Mouse (Mus musculus) lung, postnatal 4 days (tissue): ENCODE data around the gene Krt88.

Experiments
- DNase-seq, 2 experiments: peaks; one replicate each; pipeline ENCODE4 v3.0.0; 2021

The Krt88 gene

DNA sequence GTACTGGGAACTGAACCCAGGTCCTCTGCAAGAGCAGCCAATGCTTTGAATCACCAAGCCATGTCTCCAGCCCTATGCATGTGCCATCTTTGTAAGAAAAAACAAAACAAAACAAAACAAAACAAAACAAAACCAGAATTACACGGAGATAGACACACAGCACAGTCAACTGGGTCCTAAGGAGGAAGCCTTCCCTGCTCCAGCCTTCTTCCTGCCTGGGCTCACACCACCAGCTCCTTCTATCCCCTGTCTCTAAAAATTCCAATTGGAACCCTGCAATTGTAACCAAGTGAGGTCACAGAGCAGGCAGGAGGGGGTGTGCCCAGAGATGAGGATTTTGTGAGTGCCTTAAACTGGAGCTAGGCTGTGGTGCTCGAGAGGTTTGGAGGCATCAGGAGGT is at the start of gene Krt88:
Gene Krt88 (plus strand): TSS at position 301 of the 400 bp plus-strand sequence.
- DNase-seq = no peak

DNA sequence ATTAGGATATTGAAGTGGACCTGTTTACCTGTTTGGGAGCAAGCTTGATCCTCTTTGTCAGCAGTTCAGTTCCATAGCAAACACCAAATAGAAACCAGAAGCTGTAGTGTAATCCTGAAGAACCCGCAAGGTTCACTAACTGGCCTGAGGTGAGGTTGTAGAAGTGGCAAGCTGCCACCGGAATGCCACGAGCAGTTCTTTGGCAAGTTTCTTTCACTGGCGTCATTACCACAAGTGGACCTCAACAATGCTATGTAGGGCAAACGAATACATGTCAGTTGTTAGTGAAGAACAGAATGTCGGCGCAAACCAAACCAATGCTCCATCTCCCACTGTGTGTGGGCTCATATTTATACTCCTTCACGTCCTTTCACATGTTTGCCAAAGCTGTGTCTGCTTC is 49.3 kb upstream of the Krt88 start:
- DNase-seq = peak; percentile 55 to 70

DNA sequence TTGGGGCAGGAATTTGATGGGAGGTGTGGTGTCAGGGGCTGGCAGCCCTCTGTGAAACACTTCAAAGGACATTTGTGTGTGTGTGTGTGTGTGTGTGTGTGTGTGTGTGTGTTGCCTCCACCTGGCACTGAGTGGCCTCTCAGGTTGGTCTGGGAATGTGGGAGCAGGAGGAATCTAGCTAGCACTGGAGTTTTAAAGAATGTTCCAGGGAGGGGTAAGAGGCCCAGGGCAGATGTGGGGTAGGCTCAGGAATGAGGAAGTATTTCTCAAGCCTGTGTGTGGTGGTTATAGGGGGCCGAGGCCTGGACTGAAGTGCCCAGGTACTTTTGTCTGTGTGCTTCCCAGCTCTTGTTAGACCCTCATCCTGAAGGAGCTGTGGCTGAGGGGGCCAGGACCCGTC is 36.8 kb upstream of the Krt88 start, which contains the start of gene Krt7:
Gene Krt7 (plus strand): TSS at position 269 of the 400 bp plus-strand sequence.
- peak; percentile 73 to 85 for DNase-seq

DNA sequence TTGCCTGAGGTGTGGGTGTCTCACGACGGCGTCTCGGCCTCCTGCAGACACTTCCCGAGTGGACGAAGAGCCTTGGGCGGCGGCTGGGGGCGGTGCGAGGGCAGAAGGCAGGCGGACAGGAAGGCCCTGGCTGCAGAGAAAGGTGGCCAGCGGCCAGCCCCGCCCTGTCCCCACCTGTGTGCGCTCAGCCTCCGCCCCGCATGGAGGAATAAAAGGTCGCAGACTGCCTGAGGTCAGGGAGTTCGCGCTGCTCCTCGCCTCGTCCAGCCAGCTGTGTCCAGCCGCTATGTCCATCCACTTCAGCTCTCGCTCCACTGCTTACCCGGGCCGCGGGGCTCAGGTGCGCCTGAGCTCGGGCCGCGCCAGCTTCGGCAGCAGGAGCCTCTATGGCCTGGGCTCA is 35.4 kb upstream of the Krt88 start:
- DNase-seq = peak; percentile 77 to 91

DNA sequence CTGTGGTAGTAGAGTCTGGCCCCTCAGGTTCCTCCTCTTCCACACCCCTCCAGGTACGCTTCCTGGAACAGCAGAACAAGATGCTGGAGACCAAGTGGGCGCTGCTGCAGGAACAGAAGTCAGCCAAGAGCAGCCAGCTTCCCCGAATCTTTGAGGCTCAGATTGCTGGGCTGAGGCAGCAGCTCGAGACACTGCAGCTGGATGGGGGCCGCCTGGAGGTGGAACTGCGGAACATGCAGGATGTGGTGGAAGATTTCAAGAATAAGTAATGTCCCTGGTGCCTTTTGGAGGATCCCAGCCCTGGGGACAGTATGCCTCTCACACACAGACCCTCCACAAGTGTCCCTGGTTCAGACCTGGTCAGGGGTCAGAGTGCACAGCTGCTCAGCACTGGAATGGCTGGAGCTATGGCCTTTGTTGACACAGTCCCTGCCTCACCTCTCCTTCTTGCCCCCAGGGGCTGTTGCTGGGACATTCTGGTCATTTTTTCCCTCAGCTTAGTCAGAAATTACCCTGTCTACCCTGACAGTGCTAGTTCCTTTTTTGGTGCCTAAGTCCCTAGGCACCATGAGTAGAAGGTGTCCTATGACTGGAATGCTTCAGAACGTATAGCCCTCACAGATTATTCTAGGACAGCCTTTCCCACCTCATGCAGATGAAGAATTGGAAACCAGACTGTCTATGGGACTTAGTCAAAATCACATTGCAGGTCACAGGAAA is 33.5 kb upstream of the Krt88 start:
- peak in 1 of 2 experiments; percentile 29 for DNase-seq

DNA sequence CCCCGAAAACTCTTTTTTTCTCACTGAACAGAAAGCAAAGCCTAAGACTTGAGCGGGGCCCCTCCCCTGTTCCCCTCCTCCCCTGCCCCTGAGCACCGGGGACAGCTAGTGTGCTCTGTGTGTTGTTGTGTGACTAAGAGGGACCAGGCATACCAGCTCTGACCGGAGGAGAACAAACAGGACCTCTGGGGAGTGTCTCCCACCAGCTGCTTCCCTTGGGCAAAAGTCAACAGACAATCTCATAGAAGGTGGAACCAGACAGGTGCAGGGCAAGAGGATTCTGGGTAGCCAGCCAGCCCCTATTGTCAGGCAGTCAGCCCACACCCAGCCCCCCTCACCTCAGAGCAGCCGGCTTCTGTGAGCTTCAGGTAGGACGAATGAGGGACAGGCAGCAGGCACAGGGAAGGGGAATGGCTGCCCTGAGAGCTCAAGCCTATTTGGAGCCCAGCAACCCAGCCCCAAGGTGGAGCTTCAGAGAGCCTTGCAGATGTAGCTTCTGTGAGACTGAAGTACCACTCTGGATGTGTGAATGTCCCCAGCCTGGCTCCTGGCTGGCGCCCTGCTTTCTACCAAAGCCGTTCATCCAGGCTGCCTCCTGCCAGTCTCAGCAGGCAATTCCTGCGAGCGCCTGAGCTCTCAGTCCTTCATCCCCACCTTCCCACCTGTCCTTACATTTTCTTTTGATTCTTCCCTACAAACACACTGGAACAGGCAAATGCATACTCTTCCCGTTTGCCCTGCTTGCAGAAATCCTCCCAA is 32.6 kb upstream of the Krt88 start:
- DNase-seq = no peak

DNA sequence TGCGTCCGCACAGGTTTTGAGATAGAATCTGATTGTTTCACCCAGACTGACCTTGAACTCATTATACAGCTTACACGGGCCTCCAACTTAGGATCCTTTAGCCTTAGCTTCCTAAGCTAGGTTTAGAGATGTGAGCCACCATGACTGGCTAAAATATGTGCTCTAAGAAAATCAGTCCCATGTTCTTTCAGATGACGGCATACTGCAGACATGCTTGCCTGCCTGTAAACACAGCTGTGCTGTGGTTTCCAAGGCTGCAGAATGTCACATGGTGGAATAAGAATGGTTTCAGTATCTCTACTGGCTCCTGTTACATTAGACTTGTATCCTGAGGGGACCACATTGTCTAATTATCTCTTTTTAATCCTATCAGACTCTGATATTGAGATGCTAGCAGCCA is 28.6 kb upstream of the Krt88 start:
- no peak for DNase-seq

DNA sequence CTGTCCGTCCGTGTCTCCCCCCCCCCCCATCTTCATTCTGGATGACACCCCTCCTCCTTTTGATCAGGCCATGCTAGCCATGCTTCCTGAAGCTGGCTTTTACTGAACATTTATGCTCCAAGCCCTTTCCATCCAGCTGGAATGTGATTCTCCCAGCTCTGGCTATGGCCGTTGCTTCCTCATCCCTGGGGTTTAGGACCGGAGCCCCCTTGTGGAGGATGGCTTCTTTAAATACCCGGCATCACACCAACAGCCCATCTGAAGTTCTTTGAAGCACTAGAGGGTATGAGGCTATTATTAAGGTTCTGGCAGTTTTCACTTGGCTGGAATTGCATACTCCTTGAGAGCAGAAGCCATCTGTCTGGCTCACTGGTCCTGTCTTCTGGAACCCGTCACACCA is 26.6 kb upstream of the Krt88 start:
- DNase-seq = peak in 1 of 2 experiments; percentile 40

DNA sequence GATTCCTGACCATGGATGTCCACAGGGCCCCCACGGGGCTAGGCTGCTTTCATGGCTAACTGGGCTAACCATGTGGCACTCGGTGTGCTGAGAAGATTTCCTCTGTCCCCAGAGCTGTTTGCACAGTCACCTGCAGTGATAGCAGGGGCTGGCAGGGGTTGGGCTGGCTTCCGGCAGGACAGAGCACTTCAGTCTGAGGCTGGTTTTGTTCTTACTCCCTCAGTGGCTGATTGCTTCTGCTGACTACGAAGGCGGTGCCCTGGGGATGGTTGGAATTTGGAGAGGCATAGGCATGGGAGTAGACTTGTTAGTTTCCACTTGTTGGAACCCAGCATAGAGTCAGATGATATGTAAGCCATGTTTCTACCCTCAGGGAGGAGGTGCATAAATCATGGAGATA is 22.6 kb upstream of the Krt88 start:
- DNase-seq = peak; percentile 41 to 67

DNA sequence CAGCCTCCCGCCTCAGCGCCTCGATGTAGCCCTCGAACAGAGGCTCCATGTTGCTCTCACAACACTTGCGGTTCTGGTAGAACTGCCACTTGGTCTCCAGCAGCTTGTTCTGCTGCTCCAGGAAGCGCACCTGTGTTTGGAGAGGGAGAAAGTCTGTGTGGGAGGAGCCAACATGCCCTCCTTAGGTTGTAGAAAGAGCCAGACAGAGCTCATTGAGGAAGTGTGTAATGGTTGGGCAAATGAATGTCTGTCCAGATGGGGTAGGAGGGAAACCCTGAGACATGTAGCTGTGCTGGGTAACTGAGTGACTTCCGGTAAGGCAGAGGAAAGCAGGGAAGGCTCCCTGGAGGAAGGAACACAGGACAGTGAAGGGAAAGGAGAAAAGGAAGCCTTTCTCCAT is 10.9 kb upstream of the Krt88 start:
- no peak for DNase-seq

DNA sequence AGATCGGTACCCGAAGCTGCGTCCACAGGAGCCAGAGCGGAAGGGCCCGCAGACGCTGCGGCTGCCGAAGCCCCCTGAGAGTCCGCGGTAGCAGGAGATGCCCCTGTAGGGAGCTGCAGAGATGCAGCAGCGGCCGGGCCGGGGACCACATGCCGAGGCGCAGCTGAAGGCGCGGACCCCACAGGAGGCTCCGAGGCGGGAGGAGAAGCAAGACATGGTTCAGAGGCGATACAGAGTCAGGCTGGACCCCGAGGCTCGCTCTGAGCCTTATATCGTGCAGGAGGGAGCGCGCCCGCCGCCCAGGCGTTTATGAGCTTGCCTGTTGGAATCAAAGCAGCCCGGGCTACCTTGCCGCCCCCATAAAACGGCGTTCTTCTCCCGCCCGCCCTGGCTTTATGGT is 9.0 kb upstream of the Krt88 start, which contains the start of gene Krt87:
Gene Krt87 (minus strand): TSS at position 250 of the 400 bp plus-strand sequence.
- DNase-seq = no peak

DNA sequence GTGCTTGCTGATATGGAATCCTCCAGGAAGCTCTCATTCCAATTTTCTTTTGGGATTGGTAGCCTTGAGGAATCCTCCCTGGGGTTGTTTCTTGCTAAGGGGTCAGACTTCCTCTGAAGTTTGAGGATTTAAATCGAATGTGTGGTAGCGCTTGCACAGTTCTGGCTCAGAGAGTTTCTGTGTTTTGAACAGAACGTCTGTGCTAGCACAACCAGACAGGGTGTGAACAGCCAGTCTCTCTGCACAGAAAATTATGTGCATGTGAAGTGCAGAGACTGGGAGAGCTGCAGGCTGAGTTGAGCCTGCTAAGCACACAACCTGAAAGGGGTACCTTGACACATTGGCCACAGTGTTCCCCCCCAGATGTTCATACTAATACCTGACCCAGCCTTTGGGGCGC is 6.7 kb upstream of the Krt88 start:
- no peak for DNase-seq

DNA sequence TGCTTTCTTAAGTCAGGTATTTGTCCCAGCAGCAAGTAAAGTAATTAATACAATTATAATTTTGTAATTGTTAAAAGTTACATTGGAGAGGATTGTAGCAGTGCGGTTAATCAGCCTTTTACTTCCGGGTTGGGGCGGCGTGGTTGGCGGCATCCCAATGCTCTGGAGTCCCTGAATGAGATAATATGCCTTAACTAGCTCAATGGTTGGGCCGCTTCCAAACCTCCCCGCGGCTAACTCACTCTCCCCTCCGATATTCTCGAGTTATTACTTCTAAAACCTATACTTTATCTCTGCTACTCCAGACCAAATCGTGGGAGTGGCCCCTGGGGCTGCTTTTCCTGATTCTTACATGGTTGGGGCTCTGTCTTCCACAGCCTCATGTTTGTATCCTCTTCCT is 972 bp upstream of the Krt88 start:
- DNase-seq = no peak

DNA sequence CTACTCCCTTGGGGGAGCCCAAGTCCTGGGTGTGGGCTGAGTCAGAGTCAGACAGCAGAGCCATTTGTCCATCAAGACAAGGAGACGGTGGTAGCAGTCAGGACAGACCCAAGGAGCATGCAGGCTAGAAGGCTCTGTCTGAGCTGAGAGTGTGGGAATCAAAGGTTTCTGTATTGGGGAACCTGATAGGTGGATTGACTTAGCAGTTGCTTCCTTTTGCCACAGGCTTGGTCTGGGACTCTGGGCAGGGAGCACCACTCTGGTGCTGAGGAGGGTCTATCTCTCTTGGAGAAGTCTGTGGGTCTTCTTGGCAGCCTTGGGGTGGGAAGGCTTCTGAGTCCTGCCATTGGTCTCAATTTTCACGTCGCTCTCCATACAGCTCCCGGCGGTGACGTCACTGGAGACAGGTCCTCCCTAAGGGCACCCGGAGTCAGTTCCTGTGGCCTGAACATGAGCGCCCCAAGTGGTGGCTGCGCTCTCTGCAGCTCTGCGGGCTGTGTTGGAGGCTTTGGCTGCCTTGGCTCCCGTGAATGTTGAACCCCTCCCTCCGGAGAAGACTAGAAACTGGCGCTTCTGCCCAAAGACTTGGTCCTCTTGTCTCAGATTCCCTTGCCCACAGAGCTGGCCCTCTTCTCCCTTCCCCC is 5.7 kb downstream of the Krt88 start:
- DNase-seq = peak; percentile 82 to 87

DNA sequence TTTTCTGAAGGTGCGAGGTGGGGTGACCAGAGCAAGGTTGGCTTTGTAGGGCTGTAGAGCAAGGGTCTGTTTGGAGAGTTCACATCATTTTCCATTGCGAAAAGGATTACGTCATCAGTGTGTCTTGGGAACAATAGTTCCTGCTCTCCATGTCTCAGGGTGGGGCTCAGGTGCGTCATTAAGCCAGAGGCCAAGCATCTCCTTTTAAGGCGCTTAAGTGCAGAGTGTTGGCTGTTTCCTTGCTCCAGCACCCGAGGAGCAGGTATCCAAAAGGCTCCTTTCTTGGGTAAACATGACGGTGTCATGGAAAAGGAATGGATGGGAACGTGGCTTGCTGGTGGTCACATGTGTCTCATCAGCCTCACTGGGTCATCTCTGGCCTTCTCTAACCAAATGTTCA is 7.2 kb downstream of the Krt88 start:
- no peak for DNase-seq

DNA sequence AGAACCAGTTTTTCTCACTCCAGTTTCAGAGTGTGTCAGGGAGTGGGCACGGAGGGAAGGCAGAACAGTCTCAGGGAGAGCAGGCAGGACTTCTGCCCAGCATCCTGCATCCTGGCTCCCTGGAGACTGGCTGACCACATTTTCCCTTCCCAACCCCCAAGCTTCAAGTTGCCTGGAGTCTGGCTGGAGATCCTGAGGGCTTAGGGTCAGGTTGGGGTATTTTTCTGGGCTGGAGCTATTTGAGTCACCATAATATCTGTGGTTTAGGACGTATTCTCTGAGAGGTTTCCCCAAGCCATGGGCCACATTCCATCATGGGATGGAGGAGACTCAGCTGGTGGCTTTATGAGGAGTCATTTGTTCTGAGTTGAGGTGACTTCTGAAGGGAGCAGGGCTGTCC is 7.7 kb downstream of the Krt88 start:
- DNase-seq = no peak

DNA sequence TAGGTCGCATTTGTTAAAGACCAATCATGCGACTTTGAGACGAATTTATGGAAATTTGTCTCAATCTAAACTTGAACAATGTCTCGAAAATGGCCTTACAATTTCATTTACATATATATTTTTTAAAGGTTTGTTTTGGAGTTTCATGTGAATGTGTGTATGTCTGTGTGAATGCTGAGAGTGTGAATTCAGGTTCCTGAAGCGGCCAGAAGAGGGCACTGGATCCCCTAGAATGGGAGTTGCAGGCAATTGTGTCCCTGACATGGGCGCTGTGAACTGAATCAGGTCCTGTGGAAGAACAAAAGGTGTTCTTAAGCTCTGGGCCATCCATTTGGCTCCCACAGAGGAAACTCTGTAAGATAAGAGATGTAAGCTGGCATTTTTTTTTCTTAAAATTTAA is 8.3 kb downstream of the Krt88 start:
- no peak for DNase-seq

DNA sequence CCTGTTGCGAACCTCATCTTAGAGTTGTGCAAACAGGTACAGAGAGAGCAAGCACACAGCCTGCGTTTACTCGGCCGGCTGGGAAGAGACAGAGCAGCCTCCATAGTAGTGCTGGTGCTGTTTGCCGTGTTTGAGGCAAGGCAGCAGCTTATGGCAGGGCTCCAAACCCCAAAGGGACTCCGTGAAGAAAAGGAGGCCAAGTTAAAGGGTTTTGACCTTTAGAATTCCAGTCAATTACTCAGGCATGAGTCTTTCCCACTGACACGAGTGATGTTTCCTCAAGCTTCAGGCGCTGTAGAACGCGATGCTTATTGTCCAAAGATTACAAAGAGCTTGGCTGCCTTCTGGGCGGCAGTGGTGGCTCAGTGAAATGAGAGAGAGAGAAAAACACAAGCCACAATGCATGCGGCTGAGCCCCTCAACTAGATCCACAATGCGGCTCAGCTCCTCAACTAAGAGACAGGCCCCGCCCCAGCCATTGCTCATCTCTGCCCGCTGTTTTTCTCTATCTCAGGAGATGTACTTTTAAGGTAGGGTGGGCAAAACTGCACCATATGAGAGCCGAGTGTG is 10.9 kb downstream of the Krt88 start:
- no peak for DNase-seq

DNA sequence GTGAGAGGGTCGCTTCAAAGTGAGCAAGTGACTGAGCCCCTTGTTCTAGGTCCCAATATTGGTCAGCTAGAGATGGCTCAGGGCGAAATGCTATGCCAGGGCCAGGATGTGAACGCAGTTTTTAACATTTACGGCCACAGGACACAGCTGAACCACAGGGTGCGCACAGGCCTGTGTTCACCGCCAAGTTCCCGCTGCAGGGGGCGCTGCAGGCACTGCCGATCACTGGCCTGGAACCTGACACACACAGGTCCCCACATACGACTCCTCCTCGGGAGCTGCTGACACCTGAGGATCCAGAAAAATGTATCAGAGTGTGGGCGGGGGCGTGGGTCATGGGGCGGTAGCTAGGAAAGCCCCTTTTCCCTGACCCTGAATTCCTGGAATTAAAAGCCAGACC is 11.7 kb downstream of the Krt88 start:
- no peak for DNase-seq

DNA sequence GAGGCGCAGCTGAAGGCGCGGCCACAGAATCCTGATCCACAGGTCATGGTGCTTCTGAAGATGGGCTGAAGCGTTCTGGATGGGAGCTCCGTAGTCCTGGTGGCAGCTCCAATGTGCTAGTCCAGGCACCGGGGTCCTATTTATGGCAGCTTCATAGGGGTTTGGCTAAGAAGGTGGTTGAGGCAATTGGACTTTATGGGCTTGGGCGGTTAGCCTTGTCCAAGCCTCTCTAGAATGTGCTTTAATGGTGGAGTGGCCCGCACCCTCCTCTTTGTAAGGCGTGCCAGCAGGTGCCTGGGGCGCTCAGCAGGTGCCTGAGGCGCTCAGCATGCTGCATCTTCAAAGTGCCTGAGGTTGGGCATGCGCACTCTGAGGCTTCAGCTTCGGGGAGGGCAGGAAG is 16.1 kb downstream of the Krt88 start, which contains the start of gene Krt81:
Gene Krt81 (minus strand): TSS at position 101 of the 400 bp plus-strand sequence.
- DNase-seq = no peak

DNA sequence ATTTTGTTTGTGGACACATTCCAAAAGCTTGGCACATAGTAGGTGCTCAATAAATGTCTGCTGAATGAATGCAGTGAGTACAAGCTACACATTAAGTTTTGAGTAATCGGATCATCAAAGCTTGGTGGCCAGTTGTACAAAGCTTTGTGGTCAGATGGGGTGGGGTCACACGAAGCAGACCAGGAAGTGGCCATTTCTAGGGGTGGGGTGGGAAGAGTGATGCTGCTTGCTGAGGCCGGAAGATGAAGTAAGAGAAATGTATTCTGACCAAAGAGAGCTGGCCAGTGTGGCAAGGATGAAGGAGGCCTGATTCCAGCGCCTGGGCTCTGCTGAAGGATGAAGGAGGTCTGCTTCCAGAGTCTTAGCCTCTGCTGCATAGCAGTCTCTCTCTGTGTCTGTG is 21.5 kb downstream of the Krt88 start:
- DNase-seq = no peak

DNA sequence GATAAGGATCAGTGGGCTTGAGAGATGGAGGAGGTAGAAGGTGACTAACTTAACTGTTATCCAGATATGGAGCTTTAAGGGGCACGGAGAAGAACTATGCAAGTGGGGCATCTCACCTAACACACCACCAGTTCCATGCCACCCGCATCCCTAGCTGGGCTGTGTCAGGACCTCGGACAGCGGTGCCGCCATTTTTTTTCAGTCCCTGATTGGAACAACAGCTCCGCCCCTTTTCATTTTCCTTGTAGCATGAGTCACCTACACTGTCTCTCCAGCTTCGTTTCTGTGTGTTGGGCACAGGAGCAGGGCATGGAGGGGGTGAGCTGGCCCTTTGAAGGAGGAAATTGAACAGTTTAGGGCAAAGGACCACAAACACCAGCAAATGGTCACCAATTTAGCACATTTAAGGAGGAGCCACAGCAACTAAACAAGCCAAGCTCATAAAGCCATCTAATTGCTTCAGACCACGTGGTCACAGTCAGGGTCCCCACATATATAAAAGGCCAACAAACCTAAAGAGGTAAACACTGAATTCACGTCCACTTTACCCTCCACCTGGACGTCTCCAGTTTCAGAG is 25.5 kb downstream of the Krt88 start, which contains the start of gene Krt86:
Gene Krt86 (plus strand): TSS at position 527 of the 577 bp plus-strand sequence.
- peak in 1 of 2 experiments; percentile 49 for DNase-seq
